Comparison of ENCODE assay signal across 7 mouse cellular contexts in the genomic region with DNA sequence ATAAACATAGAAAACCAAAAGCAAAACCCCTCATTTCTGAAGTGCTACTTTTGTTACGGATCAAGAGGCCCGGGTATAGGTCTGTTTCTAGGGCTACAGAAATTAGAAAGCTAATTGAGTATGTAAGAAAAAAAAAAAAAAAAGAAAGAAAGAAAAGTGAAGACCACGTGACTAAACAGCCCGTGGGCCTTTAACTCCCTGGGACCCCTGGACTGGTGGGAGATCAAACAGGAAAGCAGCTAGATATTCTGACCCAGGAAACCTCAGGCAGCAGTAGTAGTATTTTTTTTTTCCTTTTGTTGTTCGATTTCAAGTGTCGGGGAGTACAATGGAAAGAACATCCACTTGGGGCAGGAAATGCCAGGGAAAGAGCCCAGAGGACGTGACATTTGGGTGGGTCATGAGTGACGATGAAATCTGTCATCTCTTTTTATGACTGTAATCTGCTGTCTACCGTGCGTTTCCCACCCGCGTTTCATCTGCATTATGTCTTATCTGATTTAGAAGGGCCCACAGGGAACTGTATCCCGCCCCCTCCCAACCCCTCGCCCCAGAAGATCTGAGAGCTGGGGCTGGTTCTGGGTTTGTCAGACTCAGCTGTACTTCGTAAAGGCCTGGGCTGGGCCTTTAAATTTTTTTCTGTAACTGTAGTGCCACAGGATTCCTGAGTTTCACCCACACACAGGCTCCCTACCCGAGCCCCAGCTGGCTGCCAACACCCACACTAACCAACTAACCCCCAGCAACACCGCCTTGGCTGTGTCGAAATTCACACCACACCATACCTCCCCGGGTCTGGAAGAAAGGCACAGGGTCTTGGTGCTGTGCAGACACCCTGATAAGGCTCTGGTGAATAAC. TPM values are rescaled to one million over a fixed set of nuclear protein-coding genes. Genes with fewer than 3 reads are reported as not detected.
DNase-seq lines count a peak whose midpoint lies in the region; ATAC-seq and TF ChIP-seq lines count a peak whose summit lies in the region.

No protein-coding gene starts in this region.

- no peak for TF ChIP-seq POLR2A in lung, adult 2 months (IDR thresholded peaks at IDR 0.05; ENCODE audit: borderline replicate concordance, extremely low read depth, low read depth, low read length)

- H3K4me2 ChIP-seq in hindbrain, embryonic 14.5 days (replicated peaks): 0 out of 2 replicates have a peak overlapping the region, but pooled peaks have one; percentile 7
- peak overlapping the region; percentile 21; the same call in 1 of the 2 replicates for H3K4me2 ChIP-seq in lung, postnatal 0 days (replicated peaks; ENCODE audit: low read depth, low read length)
- H3K4me2 ChIP-seq in forebrain, embryonic 12.5 days: no peak overlapping the region

- H3K9me3 ChIP-seq in hindbrain, embryonic 14.5 days (ENCODE audit: control insufficient read depth, low read length): no peaks in the 10 kb centered on the region
- H3K9me3 ChIP-seq in lung, postnatal 0 days (ENCODE audit: low read length): no peaks in the 10 kb centered on the region
- no peaks in the 10 kb centered on the region for H3K9me3 ChIP-seq in forebrain, embryonic 12.5 days

- WGBS in lung, adult 2 months: 19% methylated on average over 19 of the region's 19 CpGs
- WGBS in hindbrain, embryonic 14.5 days: 61% methylated on average over 19 of the region's 19 CpGs
- WGBS in lung, postnatal 0 days: 23% methylated on average over 19 of the region's 19 CpGs
- WGBS in forebrain, embryonic 12.5 days: 72% methylated on average over 19 of the region's 19 CpGs

- H3K9ac ChIP-seq in hindbrain, embryonic 14.5 days: no peak overlapping the region
- H3K9ac ChIP-seq in lung, postnatal 0 days (replicated peaks; ENCODE audit: low read depth): 0 out of 2 replicates have a peak overlapping the region, but pooled peaks have one; percentile 16
- H3K9ac ChIP-seq in forebrain, embryonic 12.5 days: no peak overlapping the region

- peak; percentile 23 for DNase-seq in lung, adult 2 months
- no peak for DNase-seq in lung, postnatal 25 days (ENCODE audit: low spot score)
- DNase-seq in adipocyte (ENCODE audit: low spot score): peak; percentile 59
- DNase-seq in hindbrain, embryonic 14.5 days (ENCODE audit: low spot score): no peak
- DNase-seq in lung, postnatal 0 days (ENCODE audit: low spot score): peak; percentile 55
- DNase-seq in thymus, postnatal 36 days: no peak

- TF ChIP-seq EP300 in lung, postnatal 0 days (IDR thresholded peaks at IDR 0.05): no peak; the same call in 1 of the 2 replicates

- no peak for TF ChIP-seq CTCF in lung, adult 2 months (IDR thresholded peaks at IDR 0.05; ENCODE audit: insufficient read depth, low read length)
- TF ChIP-seq CTCF in lung, postnatal 0 days (IDR thresholded peaks at IDR 0.05): 0 out of 2 replicates have a peak, but pooled peaks have one; percentile 19

- peaks cover 24% of the 10 kb centered on the region for H3K4me1 ChIP-seq in lung, adult 2 months (ENCODE audit: control insufficient read depth, insufficient read depth, low read length)
- H3K4me1 ChIP-seq in hindbrain, embryonic 14.5 days (replicated peaks; ENCODE audit: control insufficient read depth, insufficient read depth, low read length): no peaks in the 10 kb centered on the region
- H3K4me1 ChIP-seq in lung, postnatal 0 days (ENCODE audit: insufficient read depth, low read depth, low read length): peaks cover 3% of the 10 kb centered on the region; the same call in 1 of the 2 replicates
- H3K4me1 ChIP-seq in forebrain, embryonic 12.5 days: 0 out of 2 replicates have a peak, but pooled peaks cover 4% of the 10 kb centered on the region

- ATAC-seq in hindbrain, embryonic 14.5 days (ENCODE audit: low FRiP score): no peak
- ATAC-seq in lung, postnatal 0 days: peak; percentile 29
- ATAC-seq in forebrain, embryonic 12.5 days (ENCODE audit: low FRiP score): no peak

- peak overlapping the region; percentile 6 for H3K4me3 ChIP-seq in lung, adult 2 months (replicated peaks; ENCODE audit: extremely low read depth, low read depth, low read length)
- no peak overlapping the region for H3K4me3 ChIP-seq in hindbrain, embryonic 14.5 days (replicated peaks; ENCODE audit: low read length)
- H3K4me3 ChIP-seq in lung, postnatal 0 days (ENCODE audit: low read depth, low read length): no peak overlapping the region
- no peak overlapping the region for H3K4me3 ChIP-seq in forebrain, embryonic 12.5 days (replicated peaks)

- H3K27me3 ChIP-seq in hindbrain, embryonic 14.5 days (ENCODE audit: control insufficient read depth, insufficient read depth, low read length): no peaks in the 10 kb centered on the region
- no peaks in the 10 kb centered on the region for H3K27me3 ChIP-seq in lung, postnatal 0 days (replicated peaks; ENCODE audit: insufficient read depth, low read length)
- no peaks in the 10 kb centered on the region for H3K27me3 ChIP-seq in forebrain, embryonic 12.5 days

- no peaks in the 10 kb centered on the region for H3K36me3 ChIP-seq in hindbrain, embryonic 14.5 days (replicated peaks; ENCODE audit: control insufficient read depth, insufficient read depth)
- H3K36me3 ChIP-seq in lung, postnatal 0 days (ENCODE audit: insufficient read depth, low read length): no peaks in the 10 kb centered on the region
- H3K36me3 ChIP-seq in forebrain, embryonic 12.5 days (replicated peaks): no peaks in the 10 kb centered on the region

- no peak overlapping the region for H3K27ac ChIP-seq in hindbrain, embryonic 14.5 days
- peak overlapping the region; percentile 74 for H3K27ac ChIP-seq in lung, postnatal 0 days (ENCODE audit: low read length)
- no peak overlapping the region for H3K27ac ChIP-seq in forebrain, embryonic 12.5 days

RNA-seq across cellular contexts. Expression of gene Terf2, which starts 18.0 kb away (rescaled TPM):
- polyA plus RNA-seq in lung, adult 2 months (2012; rRNA removed): 9.5 and 13.5 TPM in 2 replicates
- 20.5 and 22.2 TPM in 2 replicates for polyA plus RNA-seq in hindbrain, embryonic 14.5 days (2014; fragmentation: Nextera tagmentation; extraction: Ambion mirVana)
- polyA plus RNA-seq in lung, postnatal 0 days (2015; fragmentation: Nextera tagmentation; extraction: Ambion mirVana): 13.1 and 13.2 TPM in 2 replicates
- 22.3 and 26.6 TPM in 2 replicates for polyA plus RNA-seq in forebrain, embryonic 12.5 days (2016; fragmentation: Nextera tagmentation; extraction: Ambion mirVana)

RNA-seq across cellular contexts. Expression of gene Cyb5b, which starts 36.1 kb away (rescaled TPM):
- 68.7 and 97.9 TPM in 2 replicates for polyA plus RNA-seq in lung, adult 2 months (2012; rRNA removed)
- 126 and 134 TPM in 2 replicates for polyA plus RNA-seq in hindbrain, embryonic 14.5 days (2014; fragmentation: Nextera tagmentation; extraction: Ambion mirVana)
- 58.4 and 63.1 TPM in 2 replicates for polyA plus RNA-seq in lung, postnatal 0 days (2015; fragmentation: Nextera tagmentation; extraction: Ambion mirVana)
- 157 and 167 TPM in 2 replicates for polyA plus RNA-seq in forebrain, embryonic 12.5 days (2016; fragmentation: Nextera tagmentation; extraction: Ambion mirVana)

RNA-seq across cellular contexts. Expression of gene Tmed6, which starts 48.9 kb away (rescaled TPM):
- polyA plus RNA-seq in lung, adult 2 months (2012; rRNA removed): 0.65 and 0.99 TPM in 2 replicates
- polyA plus RNA-seq in hindbrain, embryonic 14.5 days (2014; fragmentation: Nextera tagmentation; extraction: Ambion mirVana): not detected in 2 replicates
- polyA plus RNA-seq in lung, postnatal 0 days (2015; fragmentation: Nextera tagmentation; extraction: Ambion mirVana): 2.3 and 2.4 TPM in 2 replicates
- not detected in 2 replicates for polyA plus RNA-seq in forebrain, embryonic 12.5 days (2016; fragmentation: Nextera tagmentation; extraction: Ambion mirVana)

RNA-seq across cellular contexts. Expression of gene Nip7, which starts 57.7 kb away (rescaled TPM):
- polyA plus RNA-seq in lung, adult 2 months (2012; rRNA removed): 20.3 and 26.0 TPM in 2 replicates
- 69.3 and 70.2 TPM in 2 replicates for polyA plus RNA-seq in hindbrain, embryonic 14.5 days (2014; fragmentation: Nextera tagmentation; extraction: Ambion mirVana)
- polyA plus RNA-seq in lung, postnatal 0 days (2015; fragmentation: Nextera tagmentation; extraction: Ambion mirVana): 33.5 and 37.3 TPM in 2 replicates
- 92.7 and 99.0 TPM in 2 replicates for polyA plus RNA-seq in forebrain, embryonic 12.5 days (2016; fragmentation: Nextera tagmentation; extraction: Ambion mirVana)

RNA-seq across cellular contexts. Expression of gene Cog8, which starts 57.9 kb away (rescaled TPM):
- 24.7 and 31.6 TPM in 2 replicates for polyA plus RNA-seq in lung, adult 2 months (2012; rRNA removed)
- polyA plus RNA-seq in hindbrain, embryonic 14.5 days (2014; fragmentation: Nextera tagmentation; extraction: Ambion mirVana): 40.7 and 42.6 TPM in 2 replicates
- polyA plus RNA-seq in lung, postnatal 0 days (2015; fragmentation: Nextera tagmentation; extraction: Ambion mirVana): 24.3 and 25.9 TPM in 2 replicates
- polyA plus RNA-seq in forebrain, embryonic 12.5 days (2016; fragmentation: Nextera tagmentation; extraction: Ambion mirVana): 41.7 and 43.3 TPM in 2 replicates

Comparison
In these comparisons a context has a peak if more than half of its experiments do, and no peak if none do; other contexts are left out.
1. DNase-seq: peak in lung, adult 2 months (single experiment), adipocyte (single experiment) and lung, postnatal 0 days (single experiment); none in lung, postnatal 25 days (single experiment), hindbrain, embryonic 14.5 days (single experiment) and thymus, postnatal 36 days (0 of 2).